Mouse (Mus musculus) embryonic facial prominence, embryonic 15.5 days (tissue): Measurements from ENCODE around the gene Cpm. TPM values are rescaled to one million over a fixed set of nuclear protein-coding genes. Genes with fewer than 3 reads are reported as not detected.
"Not testable (repeated sequence)": the region's sequence is repeated elsewhere in the genome, so short reads cannot be mapped to it uniquely, and the experiment has no call there.

Experiments
- ATAC-seq: fragments of 200-750 bp; cut with Nextera tagmentation; 2 replicates; pipeline ENCODE4 v1.8.0; 2017; ENCODE audit warnings: low read depth, moderate TSS enrichment; ENCODE audit not compliant: insufficient number of reproducible peaks, low FRiP score, low TSS enrichment
- H3K27ac ChIP-seq: fragments of 300-500 bp; sonication (generic); replicated peaks from 2 replicates; pipeline ENCODE4 v1.5.1; 2015; ENCODE audit warnings: mild to moderate bottlenecking, inconsistent platforms
- H3K27me3 ChIP-seq: fragments of 300-500 bp; sonication (generic); 2 replicates; pipeline ENCODE4 v1.6.1; 2015; ENCODE audit warnings: inconsistent platforms
- H3K36me3 ChIP-seq: fragments of 300-500 bp; sonication (generic); 2 replicates; pipeline ENCODE4 v1.6.1; 2015; ENCODE audit warnings: mild to moderate bottlenecking, inconsistent platforms
- H3K4me1 ChIP-seq: fragments of 300-500 bp; sonication (generic); 2 replicates; pipeline ENCODE4 v1.6.1; 2015; ENCODE audit warnings: inconsistent platforms
- H3K4me2 ChIP-seq: fragments of 300-500 bp; sonication (generic); replicated peaks from 2 replicates; pipeline ENCODE4 v1.6.1; 2015; ENCODE audit warnings: mild to moderate bottlenecking, inconsistent platforms
- H3K4me3 ChIP-seq: fragments of 300-500 bp; sonication (generic); replicated peaks from 2 replicates; pipeline ENCODE4 v1.5.1; 2015; ENCODE audit warnings: mild to moderate bottlenecking, inconsistent platforms
- H3K9ac ChIP-seq: fragments of 300-500 bp; sonication (generic); 2 replicates; pipeline ENCODE4 v1.6.1; 2015; ENCODE audit warnings: inconsistent platforms
- H3K9me3 ChIP-seq: fragments of 300-500 bp; sonication (generic); replicated peaks from 2 replicates; pipeline ENCODE4 v1.6.1; 2016; ENCODE audit warnings: inconsistent platforms
- WGBS: fragments of 180-500 bp; shearing (Covaris S2); methylation state at CpG from one replicate; pipeline ENCODE4 v1.1.7; 2015; 5-methylcytosine and 5-hydroxymethylcytosine counted together
- polyA plus RNA-seq: library from polyadenylated mRNA; unstranded; fragments of >200 nt; fragmentation: Nextera tagmentation; extraction: Ambion mirVana; gene quantifications from 2 replicates; pipeline ENCODE4 v1.2.1, GENCODE M21; 2015

Gene Cpm
- polyA plus RNA-seq, 1 experiment from 2014 or later, result 68.7 TPM

DNA sequence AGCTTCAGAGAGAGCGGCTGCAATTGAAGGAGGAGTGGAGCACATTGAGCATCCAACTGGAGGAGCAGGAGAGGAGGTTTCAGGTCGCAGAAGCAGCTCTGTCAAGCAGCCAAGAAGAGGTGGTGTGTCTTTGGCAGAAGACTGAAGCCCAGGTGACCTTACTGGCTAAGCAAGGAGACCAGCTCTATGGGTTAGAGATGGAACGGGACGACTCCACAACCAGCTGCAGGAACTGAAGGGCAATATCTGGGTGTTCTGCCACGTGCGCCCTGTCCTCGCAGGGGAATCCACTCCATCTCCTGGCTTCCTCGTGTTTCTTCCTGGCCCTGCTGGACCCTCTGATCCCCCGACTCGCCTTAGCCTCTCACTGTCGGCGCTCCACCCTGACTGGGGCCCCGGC, 34.4 kb upstream of the Cpm start:
- WGBS, result 92% methylated on average over 13 of the region's 13 CpGs
- Histone ChIP-seq H3K9ac (no peak overlapping the region), H3K4me2 (no peak overlapping the region), H3K27ac (no peak overlapping the region), H3K9me3 (no peaks in the 10 kb centered on the region), H3K27me3 (no peaks in the 10 kb centered on the region), H3K4me3 (no peak overlapping the region), H3K4me1 (0 out of 2 replicates have a peak, but pooled peaks cover 7% of the 10 kb centered on the region), H3K36me3 (no peaks in the 10 kb centered on the region)
- no peak for ATAC-seq

- no peak for ATAC-seq
- no peaks in the 10 kb centered on the region for H3K9me3 ChIP-seq
- H3K36me3 ChIP-seq, result no peaks in the 10 kb centered on the region
- no peak overlapping the region for H3K4me3 ChIP-seq
- WGBS, result 75% methylated on average over 13 of the region's 13 CpGs
- no peak overlapping the region for H3K4me2 ChIP-seq
- no peaks in the 10 kb centered on the region for H3K27me3 ChIP-seq
- H3K9ac ChIP-seq, result no peak overlapping the region
- 0 out of 2 replicates have a peak, but pooled peaks cover 7% of the 10 kb centered on the region for H3K4me1 ChIP-seq
- H3K27ac ChIP-seq, result no peak overlapping the region
These were observed 33.7 kb upstream of the Cpm start for GRCm38 (mm10) chr10:117595442-117596164.

- no peak overlapping the region for H3K4me2 ChIP-seq
- no peaks in the 10 kb centered on the region for H3K36me3 ChIP-seq
- no peak overlapping the region for H3K27ac ChIP-seq
- no peak overlapping the region for H3K4me3 ChIP-seq
- no peak for ATAC-seq
- H3K9me3 ChIP-seq, result no peaks in the 10 kb centered on the region
- no peak overlapping the region for H3K9ac ChIP-seq
- WGBS, result 70% methylated on average over 9 of the region's 9 CpGs
- 0 out of 2 replicates have a peak, but pooled peaks cover 7% of the 10 kb centered on the region for H3K4me1 ChIP-seq
- no peaks in the 10 kb centered on the region for H3K27me3 ChIP-seq
These were observed 33.0 kb upstream of the Cpm start for GRCm38 (mm10) chr10:117596165-117596735.

- H3K4me2 ChIP-seq, result no peak overlapping the region
- no peak overlapping the region for H3K27ac ChIP-seq
- no peaks in the 10 kb centered on the region for H3K27me3 ChIP-seq
- 76% methylated on average over 5 of the region's 5 CpGs for WGBS
- no peaks in the 10 kb centered on the region for H3K9me3 ChIP-seq
- H3K4me3 ChIP-seq, result no peak overlapping the region
- H3K9ac ChIP-seq, result no peak overlapping the region
- ATAC-seq, result no peak
- 0 out of 2 replicates have a peak, but pooled peaks cover 2% of the 10 kb centered on the region for H3K4me1 ChIP-seq
- no peaks in the 10 kb centered on the region for H3K36me3 ChIP-seq
These were observed 32.5 kb upstream of the Cpm start for GRCm38 (mm10) chr10:117596771-117597324.

- H3K4me3 ChIP-seq, H3K9me3 ChIP-seq: not testable (repeated sequence)
- WGBS, result 83% methylated on average over 16 of the region's 16 CpGs
These were observed 31.7 kb upstream of the Cpm start for GRCm38 (mm10) chr10:117597371-117598265.

GRCm38 (mm10) chr10:117598266-117598950, 30.9 kb upstream of the Cpm start:
- Histone ChIP-seq H3K4me3 (no peak overlapping the region), H3K9ac (no peak overlapping the region), H3K9me3 (no peaks in the 10 kb centered on the region), H3K36me3 (no peaks in the 10 kb centered on the region), H3K4me1 (no peaks in the 10 kb centered on the region), H3K4me2 (no peak overlapping the region), H3K27ac (no peak overlapping the region), H3K27me3 (no peaks in the 10 kb centered on the region)
- WGBS, result 88% methylated on average over 10 of the region's 10 CpGs
- ATAC-seq, result no peak

More at GRCm38 (mm10) chr10:117597371-117598265, 31.7 kb upstream of the Cpm start:
- not testable (repeated sequence) for ATAC-seq, H3K36me3 ChIP-seq, H3K27ac ChIP-seq, H3K9ac ChIP-seq, H3K4me2 ChIP-seq, H3K27me3 ChIP-seq, H3K4me1 ChIP-seq

- not testable (repeated sequence) for H3K27me3 ChIP-seq, H3K4me1 ChIP-seq, H3K4me2 ChIP-seq, H3K36me3 ChIP-seq, ATAC-seq, H3K4me3 ChIP-seq, H3K9ac ChIP-seq, H3K27ac ChIP-seq, H3K9me3 ChIP-seq
- 88% methylated on average over 8 of the region's 8 CpGs for WGBS
These were observed 30.2 kb upstream of the Cpm start for GRCm38 (mm10) chr10:117598951-117599572.

DNA sequence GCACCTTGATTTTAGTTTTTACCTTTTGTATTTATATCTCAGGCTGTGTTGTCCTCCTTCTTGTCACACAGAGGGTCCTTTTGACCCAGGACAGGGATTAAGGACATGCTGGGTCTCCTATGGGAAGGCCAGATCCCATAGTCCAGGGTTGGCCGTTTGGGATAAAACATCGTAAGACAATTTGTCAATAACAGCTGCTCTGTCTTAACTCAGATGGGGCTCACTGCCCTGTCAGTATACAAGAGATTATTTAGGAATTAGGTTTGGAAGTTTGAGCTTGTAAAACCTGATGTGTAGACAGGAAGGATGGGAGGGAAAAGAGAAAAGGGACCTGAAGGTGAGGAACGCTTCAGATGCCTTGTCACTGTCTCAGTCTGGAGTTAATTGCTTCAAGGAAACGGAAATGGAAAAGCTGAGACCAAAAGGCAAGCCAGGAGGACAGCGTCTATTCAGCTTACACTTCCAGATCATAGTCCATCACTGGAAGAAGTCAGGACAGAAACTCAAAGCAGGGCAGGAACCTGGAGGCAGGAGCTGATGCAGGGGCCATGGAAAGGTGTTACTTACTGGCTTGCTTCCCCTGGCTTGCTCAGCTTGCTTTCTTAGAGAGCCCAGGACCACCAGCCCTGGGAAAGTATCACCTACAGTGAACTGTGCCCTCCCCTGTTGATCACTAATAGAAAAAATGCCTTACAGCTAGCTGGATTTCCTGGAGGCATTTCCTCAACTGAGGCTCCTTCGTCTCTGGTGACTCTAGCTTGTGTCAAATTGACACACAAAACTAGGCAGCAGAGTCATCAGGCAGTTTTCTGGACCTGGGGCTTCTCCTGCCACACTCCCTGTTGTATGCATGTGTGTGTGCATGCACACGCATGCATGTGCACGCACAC, 27.9 kb upstream of the Cpm start:
- no peaks in the 10 kb centered on the region for H3K27me3 ChIP-seq
- no peak overlapping the region for H3K9ac ChIP-seq
- WGBS, result 54% methylated on average over 8 of the region's 8 CpGs
- no peak for ATAC-seq
- H3K27ac ChIP-seq, result no peak overlapping the region
- H3K36me3 ChIP-seq, result no peaks in the 10 kb centered on the region
- no peak overlapping the region for H3K4me3 ChIP-seq
- H3K9me3 ChIP-seq, result no peaks in the 10 kb centered on the region
- no peaks in the 10 kb centered on the region for H3K4me1 ChIP-seq
- no peak overlapping the region for H3K4me2 ChIP-seq

DNA sequence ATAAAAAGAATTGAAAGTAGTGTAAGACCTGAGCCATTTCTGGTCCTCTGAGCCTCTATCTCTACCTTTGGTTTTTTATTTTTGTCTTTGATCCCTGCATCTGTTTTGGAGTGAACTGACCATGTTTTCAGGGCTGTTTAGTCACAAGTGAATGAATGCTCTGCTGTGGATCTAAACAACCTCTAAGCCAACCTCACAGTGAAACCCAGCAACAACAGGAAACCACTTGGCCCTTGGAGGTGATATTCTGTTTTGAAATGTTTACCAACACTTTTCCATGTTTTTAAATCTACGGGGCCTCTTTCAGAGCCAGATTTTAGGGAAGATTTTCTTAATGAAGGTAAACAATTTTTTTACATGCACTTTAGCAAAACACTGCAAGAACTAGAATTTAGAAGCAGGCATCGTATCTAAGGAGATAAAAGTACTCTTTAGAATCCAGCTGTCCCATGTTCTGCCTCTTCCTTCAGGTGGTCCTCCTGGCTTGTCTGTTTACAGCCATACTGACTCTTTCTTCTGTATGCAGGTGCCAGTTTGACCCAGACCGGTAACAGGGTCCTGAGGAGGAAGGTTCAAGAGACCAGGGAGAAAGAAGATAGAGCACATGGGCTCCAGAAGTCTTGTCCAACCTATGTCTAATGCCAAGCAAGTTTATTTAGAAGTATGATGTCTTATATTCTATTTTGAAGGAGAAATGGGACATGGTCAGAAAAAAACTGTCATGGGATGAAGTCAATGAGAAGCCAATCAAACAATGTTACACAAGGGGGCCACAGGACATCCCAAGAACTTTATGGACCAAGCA, 26.8 kb upstream of the Cpm start:
- no peak overlapping the region for H3K27ac ChIP-seq
- no peaks in the 10 kb centered on the region for H3K9me3 ChIP-seq
- H3K4me3 ChIP-seq, result no peak overlapping the region
- H3K4me1 ChIP-seq, result no peaks in the 10 kb centered on the region
- no peak overlapping the region for H3K4me2 ChIP-seq
- 88% methylated on average over 3 of the region's 3 CpGs for WGBS
- H3K36me3 ChIP-seq, result no peaks in the 10 kb centered on the region
- H3K9ac ChIP-seq, result no peak overlapping the region
- H3K27me3 ChIP-seq, result no peaks in the 10 kb centered on the region
- no peak for ATAC-seq
